In the genomic region with DNA sequence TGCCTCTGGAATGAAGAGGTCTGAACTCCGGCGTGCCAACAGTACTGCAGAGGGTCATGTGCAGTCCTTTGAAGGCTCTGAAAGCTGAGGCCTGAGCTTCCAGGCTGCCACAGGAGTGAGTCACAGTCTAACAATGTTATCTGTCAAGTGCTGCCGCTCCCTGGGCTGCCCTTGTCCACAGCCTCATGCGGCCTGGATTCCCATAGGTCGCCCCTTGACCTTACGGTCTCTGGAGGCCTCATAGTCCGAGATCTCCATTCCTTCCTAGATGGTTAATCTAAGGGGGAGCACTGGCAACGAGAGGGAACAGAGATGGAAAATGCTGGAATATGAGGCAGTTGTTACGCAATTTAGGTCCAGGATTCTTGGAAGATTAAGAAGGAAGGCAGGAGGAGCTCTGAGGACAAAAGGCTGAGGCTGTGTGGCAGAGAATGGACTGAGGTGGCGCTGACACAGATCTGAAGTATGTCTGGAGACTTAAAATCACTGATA, we compare ENCODE assay signal across 11 mouse cellular contexts. TPM values are rescaled to one million over a fixed set of nuclear protein-coding genes. Genes with fewer than 3 reads are reported as not detected.
A peak's percentile ranks its signal among the peaks of the same experiment; 100 is the strongest.
DNase-seq lines count a peak whose midpoint lies in the region; ATAC-seq and TF ChIP-seq lines count a peak whose summit lies in the region.
"Had no signal": no experiment of that assay in that cellular context is flagged by ENCODE, and none has a peak within 500 bp of the region (broad histone marks: within the 10 kb centered on the region; RNA-seq: fewer than 3 reads in every experiment).

No protein-coding gene starts in this region.

- no peaks in the 10 kb centered on the region for H3K27me3 ChIP-seq in lung, embryonic 14.5 days (ENCODE audit: insufficient read depth, low read length)
- 0 out of 2 replicates have a peak, but pooled peaks cover under 1% of the 10 kb centered on the region for H3K27me3 ChIP-seq in forebrain, embryonic 12.5 days

- no peak overlapping the region for H3K9ac ChIP-seq in lung, embryonic 14.5 days
- H3K9ac ChIP-seq in forebrain, embryonic 12.5 days: no peak overlapping the region

- H3K9me3 ChIP-seq in lung, embryonic 14.5 days (ENCODE audit: low read depth, low read length): no peaks in the 10 kb centered on the region
- H3K9me3 ChIP-seq in forebrain, embryonic 12.5 days: no peaks in the 10 kb centered on the region

- H3K27ac ChIP-seq in lung, embryonic 14.5 days (ENCODE audit: low read depth): peak overlapping the region; percentile 12; the same call in 1 of the 2 replicates
- H3K27ac ChIP-seq in layer of hippocampus, adult 2 months: no peak overlapping the region
- H3K27ac ChIP-seq in forebrain, embryonic 12.5 days: no peak overlapping the region
- H3K27ac ChIP-seq: macrophage had no signal

- peak; percentile 55 to 68 for DNase-seq in urinary bladder, adult 18-20 months (ENCODE audit: low spot score in 2 of 2)
- no peak for DNase-seq in urinary bladder, postnatal 10 days (ENCODE audit: low spot score)
- peak; percentile 48 for DNase-seq in heart, adult 8-10 months (ENCODE audit: low spot score)
- DNase-seq in lung, embryonic 14.5 days: peak; percentile 61
- DNase-seq in layer of hippocampus, adult 2 months (ENCODE audit: low spot score in 2 of 2): no peak
- no peak for DNase-seq in left cerebral cortex, adult 18-20 months (ENCODE audit: low spot score in 2 of 2)
- no peak for DNase-seq in frontal cortex, postnatal 25 days (ENCODE audit: low spot score in 2 of 2)
- DNase-seq: thymus, postnatal 36 days had no signal

- H3K4me2 ChIP-seq in lung, embryonic 14.5 days: no peak overlapping the region
- H3K4me2 ChIP-seq in forebrain, embryonic 12.5 days: no peak overlapping the region

- no peak for TF ChIP-seq CTCF in lung, embryonic 14.5 days (IDR thresholded peaks at IDR 0.05; ENCODE audit: low read depth)
- TF ChIP-seq CTCF in layer of hippocampus, adult 2 months (conservative IDR thresholded peaks at IDR 0.05): no peak

- 29% methylated on average over 10 of the region's 10 CpGs for WGBS in lung, embryonic 14.5 days
- WGBS in forebrain, embryonic 12.5 days: 63% methylated on average over 10 of the region's 10 CpGs

- H3K4me3 ChIP-seq in lung, embryonic 14.5 days (ENCODE audit: low read depth, low read length): no peak overlapping the region
- H3K4me3 ChIP-seq in layer of hippocampus, adult 2 months: no peak overlapping the region
- H3K4me3 ChIP-seq in forebrain, embryonic 12.5 days (replicated peaks): no peak overlapping the region
- H3K4me3 ChIP-seq: erythroblast, embryonic 14.5 days had no signal

- peaks cover 4% of the 10 kb centered on the region; the same call in 1 of the 2 replicates for H3K4me1 ChIP-seq in lung, embryonic 14.5 days (ENCODE audit: insufficient read depth)
- peaks cover 12% of the 10 kb centered on the region for H3K4me1 ChIP-seq in forebrain, embryonic 12.5 days

- ATAC-seq in lung, embryonic 14.5 days (ENCODE audit: insufficient read depth): peak; percentile 72; the same call in 1 of the 2 replicates
- no peak for ATAC-seq in forebrain, embryonic 12.5 days (ENCODE audit: low FRiP score)

- no peaks in the 10 kb centered on the region for H3K36me3 ChIP-seq in lung, embryonic 14.5 days (ENCODE audit: insufficient read depth)
- H3K36me3 ChIP-seq in forebrain, embryonic 12.5 days (replicated peaks): no peaks in the 10 kb centered on the region

RNA-seq across cellular contexts. Expression of gene Meioc, which starts 19.6 kb away (rescaled TPM):
- not detected for total RNA-seq in heart, adult 8-10 months (2022)
- polyA plus RNA-seq in lung, embryonic 14.5 days (2014; fragmentation: Nextera tagmentation; extraction: Ambion mirVana): 0.22 and 0.64 TPM in 2 replicates
- total RNA-seq in layer of hippocampus, adult 2 months (2021): not detected
- polyA plus RNA-seq in forebrain, embryonic 12.5 days (2016; fragmentation: Nextera tagmentation; extraction: Ambion mirVana): 0.19 and 0.21 TPM in 2 replicates
- total RNA-seq in left cerebral cortex, adult 18-20 months (2021): not detected
- polyA plus RNA-seq: erythroblast, embryonic 14.5 days; macrophage had no signal

RNA-seq across cellular contexts. Expression of gene Fzd2, which starts 39.7 kb away (rescaled TPM):
- 1 to 10 TPM; 1.5 to 2.5 (median 2.2) TPM for total RNA-seq in heart, adult 8-10 months (2022)
- polyA plus RNA-seq in lung, embryonic 14.5 days (2014; fragmentation: Nextera tagmentation; extraction: Ambion mirVana): 40.0 and 42.9 TPM in 2 replicates
- total RNA-seq in layer of hippocampus, adult 2 months (2021): 1 to 10 TPM; 7.5 to 9.2 TPM
- polyA plus RNA-seq in forebrain, embryonic 12.5 days (2016; fragmentation: Nextera tagmentation; extraction: Ambion mirVana): 42.2 and 42.3 TPM in 2 replicates
- total RNA-seq in left cerebral cortex, adult 18-20 months (2021): 1 to 10 TPM; 9.4 to 9.7 TPM
- polyA plus RNA-seq: erythroblast, embryonic 14.5 days; macrophage had no signal

RNA-seq across cellular contexts. Expression of gene Ccdc43, which starts 53.6 kb away (rescaled TPM):
- 10 to 100 TPM; 21.0 to 25.0 (median 22.0) TPM for total RNA-seq in heart, adult 8-10 months (2022)
- polyA plus RNA-seq in lung, embryonic 14.5 days (2014; fragmentation: Nextera tagmentation; extraction: Ambion mirVana): 44.5 and 46.4 TPM in 2 replicates
- 10 to 100 TPM; 33.5 to 44.7 TPM for total RNA-seq in layer of hippocampus, adult 2 months (2021)
- 55.1 and 57.7 TPM in 2 replicates for polyA plus RNA-seq in forebrain, embryonic 12.5 days (2016; fragmentation: Nextera tagmentation; extraction: Ambion mirVana)
- total RNA-seq in left cerebral cortex, adult 18-20 months (2021): 10 to 100 TPM; 26.1 to 29.0 TPM

Comparison
In these comparisons a context has a peak if more than half of its experiments do, and no peak if none do; other contexts are left out.
1. DNase-seq: peak in urinary bladder, adult 18-20 months (2 of 2), heart, adult 8-10 months (single experiment) and lung, embryonic 14.5 days (single experiment); none in urinary bladder, postnatal 10 days (single experiment), layer of hippocampus, adult 2 months (0 of 2), left cerebral cortex, adult 18-20 months (0 of 2) and frontal cortex, postnatal 25 days (0 of 2).